Mouse (Mus musculus): Measurements from ENCODE around the gene Olfr1424. TPM values are rescaled to one million over a fixed set of nuclear protein-coding genes. Genes with fewer than 3 reads are reported as not detected.
"Not testable (repeated sequence)": the region's sequence is repeated elsewhere in the genome, so short reads cannot be mapped to it uniquely, and the experiment has no call there.

Olfr1424 gene
- polyA plus RNA-seq (2015; fragmentation: Nextera tagmentation; extraction: Ambion mirVana) = not detected in 2 replicates

DNA sequence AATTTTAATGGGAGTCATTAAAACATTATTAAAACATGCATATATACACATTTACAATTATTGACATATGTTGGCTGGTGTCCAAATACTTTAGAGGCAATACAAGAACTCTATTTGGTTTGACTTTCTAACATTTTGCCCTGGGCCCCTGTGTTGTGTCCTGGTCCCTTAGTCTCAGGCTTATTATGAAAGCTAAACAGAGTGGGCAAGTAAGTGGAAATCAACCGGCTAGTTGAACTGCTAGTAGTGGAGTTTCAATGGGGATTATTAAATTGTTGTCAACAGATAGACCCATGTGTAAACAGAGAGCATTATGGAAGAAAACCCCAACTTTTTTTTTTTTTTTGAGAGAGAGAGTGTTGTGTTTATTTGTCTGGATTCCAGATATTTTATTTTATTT, at the start of gene Olfr1424:
Gene Olfr1424, minus strand, starts transcription at position 101 of the 400 bp plus-strand sequence.
- not testable (repeated sequence) for ATAC-seq (ENCODE audit: low read depth); H3K27ac ChIP-seq (ENCODE audit: low read length); H3K4me1 ChIP-seq (ENCODE audit: control insufficient read depth, low read depth, low read length); H3K4me2 ChIP-seq (ENCODE audit: low read depth, low read length); H3K36me3 ChIP-seq (ENCODE audit: control insufficient read depth, insufficient read depth); H3K9ac ChIP-seq (ENCODE audit: low read depth, low read length); H3K9me3 ChIP-seq (replicated peaks; ENCODE audit: control insufficient read depth, low read length); H3K27me3 ChIP-seq (ENCODE audit: control insufficient read depth, insufficient read depth, low read depth, low read length); H3K4me3 ChIP-seq (ENCODE audit: low read depth, low read length)
- 79% methylated on average over 1 of the region's 1 CpGs for WGBS (ENCODE audit: insufficient replicate concordance)

DNA sequence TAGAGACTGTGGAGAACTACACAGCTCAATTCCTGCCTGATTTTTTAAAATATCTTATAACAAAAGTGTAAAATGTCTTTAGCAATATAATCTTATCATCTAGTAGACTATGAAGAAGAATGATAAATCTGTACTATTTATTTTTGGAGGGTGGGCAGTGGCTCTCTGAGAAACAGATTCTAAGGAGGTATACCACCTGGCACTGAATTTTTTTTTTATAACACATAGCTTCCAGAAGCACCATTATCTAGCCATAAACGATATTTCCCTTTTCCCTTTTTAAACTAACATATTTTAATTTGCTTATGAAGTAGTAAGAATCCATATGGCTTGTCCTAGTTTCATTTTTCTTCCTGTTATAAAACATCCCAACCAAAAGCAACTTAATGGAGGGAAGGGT, 42.1 kb upstream of the Olfr1424 start:
- Histone ChIP-seq H3K4me2 (ENCODE audit: low read depth, low read length) (no peak overlapping the region), H3K27me3 (ENCODE audit: control insufficient read depth, insufficient read depth, low read depth, low read length) (no peaks in the 10 kb centered on the region), H3K27ac (ENCODE audit: low read length) (no peak overlapping the region), H3K9me3 (replicated peaks; ENCODE audit: control insufficient read depth, low read length) (no peaks in the 10 kb centered on the region), H3K36me3 (ENCODE audit: control insufficient read depth, insufficient read depth) (no peaks in the 10 kb centered on the region), H3K4me3 (ENCODE audit: low read depth, low read length) (no peak overlapping the region), H3K4me1 (ENCODE audit: control insufficient read depth, low read depth, low read length) (no peaks in the 10 kb centered on the region), H3K9ac (ENCODE audit: low read depth, low read length) (no peak overlapping the region)
- 39% methylated on average over 1 of the region's 1 CpGs for WGBS (ENCODE audit: insufficient replicate concordance)
- ATAC-seq (ENCODE audit: low read depth) = no peak

DNA sequence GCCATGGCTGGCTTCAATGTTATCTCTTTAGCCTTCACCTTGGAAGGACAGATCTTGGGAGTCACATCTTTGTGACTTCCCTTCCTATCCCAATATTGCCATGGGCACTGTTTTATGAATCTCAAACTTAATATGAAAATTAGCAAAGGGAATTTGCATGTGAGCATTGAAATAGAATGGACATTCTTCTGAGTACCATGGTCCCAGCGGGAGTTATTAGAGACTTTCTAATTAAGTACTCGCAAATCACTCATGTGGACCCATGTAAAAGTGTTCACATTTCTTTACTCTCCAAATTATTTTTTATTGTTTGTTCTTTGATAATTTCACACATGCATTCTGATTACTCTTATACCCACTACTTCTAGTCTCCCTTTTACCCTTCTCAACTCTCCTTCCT, 40.8 kb upstream of the Olfr1424 start, which contains the start of gene Olfr1427:
Gene Olfr1427, minus strand, starts transcription at position 101 of the 400 bp plus-strand sequence.
- ATAC-seq (ENCODE audit: low read depth) = no peak
- Histone ChIP-seq H3K9me3 (replicated peaks; ENCODE audit: control insufficient read depth, low read length) (no peaks in the 10 kb centered on the region), H3K9ac (ENCODE audit: low read depth, low read length) (no peak within 1 kb of the TSS), H3K27me3 (ENCODE audit: control insufficient read depth, insufficient read depth, low read depth, low read length) (no peaks in the 10 kb centered on the region), H3K27ac (ENCODE audit: low read length) (no peak within 1 kb of the TSS), H3K36me3 (ENCODE audit: control insufficient read depth, insufficient read depth) (no peaks in the 10 kb centered on the region), H3K4me3 (ENCODE audit: low read depth, low read length) (no peak within 1 kb of the TSS), H3K4me2 (ENCODE audit: low read depth, low read length) (no peak within 1 kb of the TSS), H3K4me1 (ENCODE audit: control insufficient read depth, low read depth, low read length) (no peaks in the 10 kb centered on the region)
- 81% methylated on average over 2 of the region's 2 CpGs for WGBS (ENCODE audit: insufficient replicate concordance)

DNA sequence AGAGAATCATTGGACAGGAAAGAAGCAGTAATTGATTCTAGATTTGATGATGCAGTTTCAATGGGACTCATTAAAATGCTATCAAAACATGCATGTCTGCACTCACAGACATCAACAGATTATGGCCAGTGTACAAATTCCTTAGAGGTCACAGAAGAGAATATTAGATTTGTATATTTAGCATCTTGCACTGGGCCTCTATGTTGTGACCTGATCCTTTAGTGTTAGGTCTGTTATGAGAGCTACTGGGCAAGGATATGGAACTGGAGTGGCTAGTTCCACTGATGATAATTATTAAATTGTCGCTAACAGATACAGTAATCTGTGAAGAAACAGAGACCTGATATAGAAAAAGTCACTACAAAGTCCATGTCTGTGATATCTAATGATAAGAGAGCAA, 29.4 kb upstream of the Olfr1424 start, which contains the start of gene Olfr1426:
Gene Olfr1426, minus strand, starts transcription at position 101 of the 400 bp plus-strand sequence.
- no peaks in the 10 kb centered on the region for H3K4me1 ChIP-seq (ENCODE audit: control insufficient read depth, low read depth, low read length)
- H3K9me3 ChIP-seq (replicated peaks; ENCODE audit: control insufficient read depth, low read length) = no peaks in the 10 kb centered on the region
- H3K4me2 ChIP-seq (ENCODE audit: low read depth, low read length) = no peak within 1 kb of the TSS
- H3K36me3 ChIP-seq (ENCODE audit: control insufficient read depth, insufficient read depth) = no peaks in the 10 kb centered on the region
- ATAC-seq (ENCODE audit: low read depth) = no peak
- WGBS (ENCODE audit: insufficient replicate concordance) = 59% methylated on average over 1 of the region's 1 CpGs
- no peaks in the 10 kb centered on the region for H3K27me3 ChIP-seq (ENCODE audit: control insufficient read depth, insufficient read depth, low read depth, low read length)
- H3K4me3 ChIP-seq (ENCODE audit: low read depth, low read length) = no peak within 1 kb of the TSS
- H3K9ac ChIP-seq (ENCODE audit: low read depth, low read length) = no peak within 1 kb of the TSS
- no peak within 1 kb of the TSS for H3K27ac ChIP-seq (ENCODE audit: low read length)

DNA sequence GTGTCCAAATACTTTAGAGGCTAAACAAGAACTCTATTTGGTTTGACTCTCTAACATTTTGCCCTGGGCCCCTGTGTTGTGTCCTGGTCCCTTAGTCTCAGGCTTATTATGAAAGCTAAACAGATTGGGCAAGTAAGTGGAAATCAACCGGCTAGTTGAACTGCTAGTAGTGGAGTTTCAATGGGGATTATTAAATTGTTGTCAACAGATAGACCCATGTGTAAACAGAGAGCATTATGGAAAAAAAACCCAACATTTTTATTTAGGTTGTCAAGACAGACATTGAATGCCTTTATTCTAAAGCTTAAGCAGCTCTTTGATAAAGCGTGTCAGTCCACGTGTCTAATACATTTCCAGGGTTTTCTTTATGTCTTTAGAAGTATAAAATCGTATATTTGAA, 15.1 kb upstream of the Olfr1424 start, which contains the start of gene Olfr1425:
Gene Olfr1425, minus strand, starts transcription at position 101 of the 400 bp plus-strand sequence.
- WGBS (ENCODE audit: insufficient replicate concordance) = 54% methylated on average over 4 of the region's 4 CpGs
- not testable (repeated sequence) for H3K4me1 ChIP-seq (ENCODE audit: control insufficient read depth, low read depth, low read length); H3K36me3 ChIP-seq (ENCODE audit: control insufficient read depth, insufficient read depth); H3K9me3 ChIP-seq (replicated peaks; ENCODE audit: control insufficient read depth, low read length); ATAC-seq (ENCODE audit: low read depth); H3K27me3 ChIP-seq (ENCODE audit: control insufficient read depth, insufficient read depth, low read depth, low read length); H3K27ac ChIP-seq (ENCODE audit: low read length); H3K4me2 ChIP-seq (ENCODE audit: low read depth, low read length); H3K4me3 ChIP-seq (ENCODE audit: low read depth, low read length); H3K9ac ChIP-seq (ENCODE audit: low read depth, low read length)

DNA sequence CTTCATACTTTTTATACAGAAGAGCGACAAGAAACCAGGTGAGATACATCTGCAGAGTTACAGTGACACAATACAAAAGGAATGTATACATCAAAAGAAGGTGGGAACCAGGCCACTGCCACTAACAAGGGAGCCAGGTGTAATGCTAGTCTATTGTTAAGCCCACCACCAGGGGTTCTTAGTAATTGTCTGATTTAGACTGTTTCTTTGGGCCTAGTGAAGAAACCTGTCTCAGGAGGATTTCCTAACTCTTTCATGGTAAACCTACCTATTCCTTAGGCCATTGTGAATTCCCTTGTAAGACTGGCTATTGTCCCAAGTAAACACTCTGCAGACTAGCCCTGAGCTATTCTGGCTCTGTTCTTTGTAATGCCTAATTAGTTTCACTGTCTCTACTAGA, 7.1 kb upstream of the Olfr1424 start:
- not testable (repeated sequence) for H3K4me1 ChIP-seq (ENCODE audit: control insufficient read depth, low read depth, low read length); H3K36me3 ChIP-seq (ENCODE audit: control insufficient read depth, insufficient read depth); H3K27me3 ChIP-seq (ENCODE audit: control insufficient read depth, insufficient read depth, low read depth, low read length); H3K4me3 ChIP-seq (ENCODE audit: low read depth, low read length); H3K27ac ChIP-seq (ENCODE audit: low read length); H3K4me2 ChIP-seq (ENCODE audit: low read depth, low read length); H3K9ac ChIP-seq (ENCODE audit: low read depth, low read length); ATAC-seq (ENCODE audit: low read depth); H3K9me3 ChIP-seq (replicated peaks; ENCODE audit: control insufficient read depth, low read length)
- WGBS (ENCODE audit: insufficient replicate concordance) = 52% methylated on average over 1 of the region's 1 CpGs

DNA sequence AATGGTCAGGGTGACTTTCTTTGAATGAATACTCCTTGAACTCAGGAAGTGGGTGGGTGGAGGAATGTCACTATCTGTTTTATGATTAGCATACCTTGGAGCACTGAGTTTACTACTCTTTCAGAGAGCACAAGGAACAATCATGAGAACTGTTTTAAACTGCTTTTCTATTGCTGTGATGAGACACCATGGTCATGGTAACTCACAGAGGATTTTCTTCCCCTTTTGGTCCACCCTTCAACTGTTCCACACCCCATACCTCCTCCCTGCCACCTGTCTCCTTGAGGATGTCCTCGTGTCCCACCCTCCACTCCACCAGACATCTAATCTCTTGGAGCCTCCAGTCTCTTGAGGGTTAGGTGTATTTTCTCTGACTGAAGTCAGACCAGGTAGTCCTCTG, 5.3 kb upstream of the Olfr1424 start:
- not testable (repeated sequence) for H3K9me3 ChIP-seq (replicated peaks; ENCODE audit: control insufficient read depth, low read length); H3K27ac ChIP-seq (ENCODE audit: low read length); ATAC-seq (ENCODE audit: low read depth); H3K27me3 ChIP-seq (ENCODE audit: control insufficient read depth, insufficient read depth, low read depth, low read length); H3K9ac ChIP-seq (ENCODE audit: low read depth, low read length); H3K4me1 ChIP-seq (ENCODE audit: control insufficient read depth, low read depth, low read length); H3K36me3 ChIP-seq (ENCODE audit: control insufficient read depth, insufficient read depth); H3K4me2 ChIP-seq (ENCODE audit: low read depth, low read length); H3K4me3 ChIP-seq (ENCODE audit: low read depth, low read length)
- 39% methylated on average over 1 of the region's 1 CpGs for WGBS (ENCODE audit: insufficient replicate concordance)

DNA sequence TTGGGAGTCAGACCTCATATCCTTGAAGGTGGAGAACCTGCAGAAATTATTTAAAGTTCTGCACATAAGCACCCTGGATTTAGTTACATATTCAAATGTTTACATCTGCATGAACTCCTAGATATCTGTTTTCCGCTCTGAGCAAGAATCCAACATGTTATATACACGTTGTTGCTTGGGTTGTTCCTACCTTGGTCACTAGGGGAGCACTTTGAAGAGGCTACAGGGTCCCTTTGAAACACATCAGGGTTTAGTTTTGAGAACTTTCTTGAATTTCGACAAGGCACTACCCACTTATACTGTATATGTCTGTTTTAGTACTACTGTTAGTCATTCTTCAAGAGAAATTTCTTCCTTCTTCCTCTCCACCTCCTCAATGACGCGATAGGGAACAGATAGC, 19.3 kb downstream of the Olfr1424 start:
- H3K4me2 ChIP-seq (ENCODE audit: low read depth, low read length) = no peak overlapping the region
- no peak overlapping the region for H3K4me3 ChIP-seq (ENCODE audit: low read depth, low read length)
- H3K36me3 ChIP-seq (ENCODE audit: control insufficient read depth, insufficient read depth) = no peaks in the 10 kb centered on the region
- no peak overlapping the region for H3K27ac ChIP-seq (ENCODE audit: low read length)
- no peaks in the 10 kb centered on the region for H3K27me3 ChIP-seq (ENCODE audit: control insufficient read depth, insufficient read depth, low read depth, low read length)
- 70% methylated on average over 5 of the region's 5 CpGs for WGBS (ENCODE audit: insufficient replicate concordance)
- no peaks in the 10 kb centered on the region for H3K9me3 ChIP-seq (replicated peaks; ENCODE audit: control insufficient read depth, low read length)
- no peak for ATAC-seq (ENCODE audit: low read depth)
- no peaks in the 10 kb centered on the region for H3K4me1 ChIP-seq (ENCODE audit: control insufficient read depth, low read depth, low read length)
- H3K9ac ChIP-seq (ENCODE audit: low read depth, low read length) = no peak overlapping the region

DNA sequence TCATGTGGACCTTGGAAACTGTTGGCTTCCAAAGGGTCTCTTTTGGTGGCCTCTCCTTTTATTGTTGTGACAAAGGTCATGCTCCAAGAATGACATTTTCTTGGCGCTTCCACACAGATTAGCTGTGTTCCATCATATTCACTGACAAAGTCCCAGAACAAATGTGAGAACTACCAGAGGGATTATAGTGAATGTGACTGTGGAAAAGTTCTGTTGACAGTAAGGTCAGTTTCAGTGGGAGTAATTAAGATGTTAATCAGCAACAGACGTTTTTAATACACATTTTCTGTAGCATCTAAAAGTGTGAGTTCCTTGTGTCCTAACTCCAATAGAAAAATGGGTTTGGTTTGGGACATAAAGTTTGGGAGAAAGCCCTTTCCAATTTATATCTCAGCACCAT, 21.3 kb downstream of the Olfr1424 start, which contains the start of gene Olfr1423:
Gene Olfr1423, minus strand, starts transcription at position 101 of the 400 bp plus-strand sequence.
- no peak for ATAC-seq (ENCODE audit: low read depth)
- WGBS (ENCODE audit: insufficient replicate concordance) = 53% methylated on average over 2 of the region's 2 CpGs

More for the DNA sequence above, 21.3 kb downstream of the Olfr1424 start, which contains the start of gene Olfr1423:
- Histone ChIP-seq H3K9me3 (replicated peaks; ENCODE audit: control insufficient read depth, low read length) (no peaks in the 10 kb centered on the region), H3K4me3 (ENCODE audit: low read depth, low read length) (no peak within 1 kb of the TSS), H3K9ac (ENCODE audit: low read depth, low read length) (no peak within 1 kb of the TSS), H3K4me2 (ENCODE audit: low read depth, low read length) (no peak within 1 kb of the TSS), H3K4me1 (ENCODE audit: control insufficient read depth, low read depth, low read length) (no peaks in the 10 kb centered on the region), H3K27me3 (ENCODE audit: control insufficient read depth, insufficient read depth, low read depth, low read length) (no peaks in the 10 kb centered on the region), H3K27ac (ENCODE audit: low read length) (no peak within 1 kb of the TSS), H3K36me3 (ENCODE audit: control insufficient read depth, insufficient read depth) (no peaks in the 10 kb centered on the region)

Data from liver, embryonic 16.5 days (tissue).